Mouse (Mus musculus) activated CD4-positive, CD25-positive, alpha-beta regulatory T cell, adult 4 months (primary cell): ENCODE results near the gene Als2cr12. TPM values are rescaled to one million over a fixed set of nuclear protein-coding genes. Genes with fewer than 3 reads are reported as not detected.
"Not testable (repeated sequence)": the region's sequence is repeated elsewhere in the genome, so short reads cannot be mapped to it uniquely, and the experiment has no call there.

ENCODE experiments used
- ATAC-seq: one replicate; pipeline ENCODE4 v1.8.0; 2017
- polyA plus RNA-seq, 2 experiments: library from polyadenylated mRNA; unstranded; fragments of 100-300 nt; shearing (Covaris generic); gene quantifications; one replicate each; pipeline ENCODE4 v1.2.1; 2017

The Als2cr12 gene
- polyA plus RNA-seq, 2 experiments from 2014 or later: not detected

GRCm38 (mm10) chr1:58613786-58614185 lies 82.0 kb downstream of the Als2cr12 start:
- ATAC-seq: no peak

DNA sequence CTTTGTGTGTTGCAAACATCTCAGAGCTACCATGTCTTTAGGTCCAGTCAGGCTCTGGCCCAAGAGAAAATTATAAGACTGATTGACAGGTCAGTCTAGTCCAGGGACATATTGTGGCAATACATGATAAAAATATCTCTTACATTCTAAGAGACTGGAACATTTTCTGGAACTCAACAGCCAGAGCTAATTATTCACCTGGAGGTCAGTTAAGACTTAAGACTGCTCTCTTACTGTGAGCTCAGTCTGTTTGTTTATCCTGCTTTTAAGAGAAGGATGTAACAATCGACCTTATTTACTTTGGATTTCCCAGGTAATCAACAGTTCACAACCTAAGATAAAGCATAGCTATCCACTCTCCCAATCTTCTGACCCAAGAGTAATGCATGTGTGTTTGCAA lies 85.2 kb downstream of the Als2cr12 start:
- no peak for ATAC-seq

- ATAC-seq: no peak
Measured at GRCm38 (mm10) chr1:58610166-58610565, 85.6 kb downstream of the Als2cr12 start.

DNA sequence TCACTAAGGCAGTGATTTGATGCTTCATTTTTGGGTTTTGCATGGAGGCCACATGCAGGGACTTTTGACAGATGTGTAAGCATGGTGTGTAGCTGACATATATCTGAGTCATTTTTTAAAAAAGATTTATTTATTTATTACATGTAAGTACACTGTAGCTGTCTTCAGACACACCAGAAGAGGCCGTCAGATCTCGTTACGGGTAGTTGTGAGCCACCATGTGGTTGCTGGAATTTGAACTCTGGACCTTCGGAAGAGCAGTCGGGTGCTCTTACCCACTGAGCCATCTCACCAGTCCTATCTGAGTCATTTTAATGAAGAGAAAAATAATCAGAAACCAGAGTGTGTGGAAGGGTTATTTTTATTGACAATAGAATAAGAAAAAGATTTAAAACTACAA lies 86.2 kb downstream of the Als2cr12 start:
- ATAC-seq: not testable (repeated sequence)

- no peak for ATAC-seq
Measured at GRCm38 (mm10) chr1:58603738-58604137, 92.1 kb downstream of the Als2cr12 start.

DNA sequence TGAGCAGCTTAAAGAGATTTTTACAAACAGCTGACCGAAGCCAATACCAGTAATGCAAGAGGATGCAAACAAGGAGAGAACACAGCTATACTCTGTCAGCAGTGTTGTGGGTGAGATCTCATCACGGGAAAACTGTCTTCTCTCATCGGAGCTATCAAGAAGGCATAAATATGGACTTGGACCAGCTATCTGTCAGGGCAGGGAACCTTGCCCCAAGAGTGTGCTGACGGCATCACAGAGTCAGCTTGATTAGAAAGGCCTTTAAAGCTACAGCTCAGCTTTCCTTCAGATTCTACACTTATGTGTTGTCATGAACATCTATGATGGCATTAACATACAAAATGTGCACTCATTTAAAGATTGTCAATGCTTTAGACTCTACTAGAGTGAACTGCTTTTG lies 93.1 kb downstream of the Als2cr12 start:
- no peak for ATAC-seq

Other genes with a start within 250 kb of the Als2cr12 start
- 10 to 100 TPM; 14.5 to 24.7 TPM for gene Orc2, start 190.9 kb downstream of the Als2cr12 start, polyA plus RNA-seq
- 10 to 100 TPM in 1 of 2 experiments, 1 to 10 TPM in 1; 9.3 to 10.2 TPM for gene Fam126b, start 109.7 kb downstream of the Als2cr12 start, polyA plus RNA-seq
- 10 to 100 TPM; 77.5 to 93.6 TPM for gene Ndufb3, start 109.6 kb downstream of the Als2cr12 start, polyA plus RNA-seq
- gene Cflar, start 15.5 kb upstream of the Als2cr12 start, polyA plus RNA-seq: 100 to 1,000 TPM; 172 to 177 TPM
- gene Casp8, start 99.4 kb upstream of the Als2cr12 start, polyA plus RNA-seq: 100 to 1,000 TPM; 182 to 204 TPM